Mouse (Mus musculus): ENCODE measurements around the gene Map7d3.

Map7d3 gene

DNA sequence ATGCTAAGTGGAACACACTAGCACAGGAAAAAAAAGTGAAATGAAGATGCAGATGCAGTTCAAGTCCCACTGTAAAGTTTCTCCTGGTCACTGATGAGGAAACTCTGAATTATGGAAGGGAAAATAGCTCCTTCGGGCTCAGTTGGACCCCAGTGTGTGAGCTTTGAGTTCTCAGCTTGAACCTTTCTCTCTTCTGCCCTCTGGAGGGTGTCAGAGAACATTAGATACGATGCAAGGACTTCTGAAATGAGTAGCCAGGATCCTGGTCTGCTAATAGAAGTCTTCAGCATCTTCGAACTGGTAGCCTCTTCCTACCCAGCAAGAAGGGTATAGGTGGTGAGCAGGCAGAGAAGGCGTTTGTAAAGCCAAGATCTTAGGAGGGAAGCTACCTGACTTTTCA lies 70.6 kb downstream of the Map7d3 start:
- in situ Hi-C loops (cut with MboI; ENCODE audit: low pct_unique_long_range_greater_than_20kb in 1 of 2, low sequenced_read_pairs in 2 of 2, unreplicated experiment in 1 of 2): no loop called here
